ENCODE assay signal across 16 mouse cellular contexts in the genomic region with DNA sequence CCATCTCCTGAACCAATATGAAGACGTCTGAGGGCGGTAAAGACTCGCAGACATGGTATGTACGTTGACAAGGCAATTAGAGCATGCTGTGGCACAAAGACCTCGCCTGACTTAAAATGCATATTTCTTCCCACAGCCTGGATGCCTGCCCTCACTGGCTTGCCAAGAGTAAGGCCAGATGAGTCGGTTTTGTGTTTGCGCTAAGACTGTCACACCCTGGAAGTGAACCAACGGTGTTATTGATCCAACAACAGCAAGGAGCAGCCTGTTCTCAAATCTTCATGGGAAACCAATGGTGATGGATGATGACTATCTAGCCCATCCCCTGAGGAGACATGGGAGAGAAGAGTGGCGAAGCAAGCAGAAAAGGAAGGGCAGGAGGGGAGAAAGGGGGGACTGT. TPM values are rescaled to one million over a fixed set of nuclear protein-coding genes. Genes with fewer than 3 reads are reported as not detected.
DNase-seq lines count a peak whose midpoint lies in the region; ATAC-seq lines count a peak whose summit lies in the region.
"Had no signal": no experiment of that assay in that cellular context is flagged by ENCODE, and none has a peak within 500 bp of the region (broad histone marks: within the 10 kb centered on the region; RNA-seq: fewer than 3 reads in every experiment).

No protein-coding gene starts in this region.

- no peak overlapping the region for H3K4me3 ChIP-seq in hindbrain, embryonic 11.5 days (ENCODE audit: low read depth, low read length)
- H3K4me3 ChIP-seq in hindbrain, embryonic 12.5 days = no peak overlapping the region
- H3K4me3 ChIP-seq: heart, adult 2 months had no signal

- no peak for ATAC-seq in hindbrain, embryonic 11.5 days (ENCODE audit: low FRiP score)
- no peak for ATAC-seq in hindbrain, embryonic 12.5 days (ENCODE audit: low FRiP score)
- no peak for ATAC-seq in megakaryocyte, adult 5-6 weeks (ENCODE audit: poor library complexity, severe bottlenecking)
- ATAC-seq: Patski had no signal

- H3K9ac ChIP-seq in hindbrain, embryonic 11.5 days (ENCODE audit: low read depth, low read length) = no peak overlapping the region
- no peak overlapping the region for H3K9ac ChIP-seq in hindbrain, embryonic 12.5 days

- H3K4me2 ChIP-seq in hindbrain, embryonic 11.5 days (replicated peaks; ENCODE audit: low read depth, low read length) = no peak overlapping the region
- no peak overlapping the region for H3K4me2 ChIP-seq in hindbrain, embryonic 12.5 days (replicated peaks)

- 75% methylated on average over 9 of the region's 9 CpGs for WGBS in hindbrain, embryonic 11.5 days
- WGBS in hindbrain, embryonic 12.5 days = 67% methylated on average over 9 of the region's 9 CpGs

- no peaks in the 10 kb centered on the region for H3K9me3 ChIP-seq in hindbrain, embryonic 11.5 days (ENCODE audit: control insufficient read depth, low read length)
- no peaks in the 10 kb centered on the region for H3K9me3 ChIP-seq in hindbrain, embryonic 12.5 days (replicated peaks)

- H3K27me3 ChIP-seq in hindbrain, embryonic 11.5 days (ENCODE audit: control insufficient read depth, insufficient read depth, low read length) = no peaks in the 10 kb centered on the region
- no peaks in the 10 kb centered on the region for H3K27me3 ChIP-seq in hindbrain, embryonic 12.5 days
- H3K27me3 ChIP-seq: CH12.LX, Patski had no signal

- DNase-seq in hindbrain, embryonic 11.5 days (ENCODE audit: low spot score) = peak; percentile 2
- DNase-seq in urinary bladder, postnatal 14 days (ENCODE audit: low spot score) = peak; percentile 41
- DNase-seq in urinary bladder, adult 18-20 months (ENCODE audit: low spot score in 2 of 2) = no peak
- DNase-seq in gastrocnemius, adult 18-20 months (ENCODE audit: low spot score) = peak; percentile 54
- no peak for DNase-seq in cerebellum, adult 9-10 months
- DNase-seq: kidney, adult 2 months; kidney, postnatal 4 days; layer of hippocampus, postnatal 36 days; right cerebral cortex, adult 18-20 months had no signal

- H3K36me3 ChIP-seq in hindbrain, embryonic 11.5 days (ENCODE audit: control insufficient read depth, insufficient read depth, low read length) = no peaks in the 10 kb centered on the region
- H3K36me3 ChIP-seq in hindbrain, embryonic 12.5 days = no peaks in the 10 kb centered on the region

- H3K27ac ChIP-seq in hindbrain, embryonic 11.5 days (ENCODE audit: low read depth, low read length) = no peak overlapping the region
- H3K27ac ChIP-seq in hindbrain, embryonic 12.5 days = no peak overlapping the region
- H3K27ac ChIP-seq: heart, adult 2 months had no signal

- H3K4me1 ChIP-seq in hindbrain, embryonic 11.5 days (replicated peaks; ENCODE audit: control insufficient read depth, insufficient read depth, low read length) = no peaks in the 10 kb centered on the region
- no peaks in the 10 kb centered on the region for H3K4me1 ChIP-seq in hindbrain, embryonic 12.5 days

RNA-seq across cellular contexts. Expression of gene Cd96, which starts 22.6 kb away (rescaled TPM):
- 0.08 TPM in 1 of 2 replicates, not detected in the other for polyA plus RNA-seq in hindbrain, embryonic 11.5 days (2014; fragmentation: Nextera tagmentation; extraction: Ambion mirVana)
- not detected in 2 replicates for polyA plus RNA-seq in hindbrain, embryonic 12.5 days (2016; fragmentation: Nextera tagmentation; extraction: Ambion mirVana)
- total RNA-seq in gastrocnemius, adult 18-20 months (2021) = not detected
- 0.54 and 4.2 TPM in 2 replicates for total RNA-seq in megakaryocyte, adult 5-6 weeks (2015)
- 1.2 and 1.9 TPM in 2 replicates for total RNA-seq in megakaryocyte, adult 5-6 weeks (2017)
- total RNA-seq: heart, adult 2 months; layer of hippocampus, postnatal 36 days had no signal
- polyA plus RNA-seq: limb, embryonic 11.5 days had no signal

RNA-seq across cellular contexts. Expression of gene Gm4737, which starts 57.5 kb away (rescaled TPM):
- 2.6 and 2.7 TPM in 2 replicates for polyA plus RNA-seq in hindbrain, embryonic 11.5 days (2014; fragmentation: Nextera tagmentation; extraction: Ambion mirVana)
- 1.6 and 3.4 TPM in 2 replicates for polyA plus RNA-seq in hindbrain, embryonic 12.5 days (2016; fragmentation: Nextera tagmentation; extraction: Ambion mirVana)
- total RNA-seq in gastrocnemius, adult 18-20 months (2021) = 10 to 100 TPM; 15.1 to 17.3 TPM
- total RNA-seq in megakaryocyte, adult 5-6 weeks (2015) = 2.4 and 2.5 TPM in 2 replicates
- total RNA-seq in megakaryocyte, adult 5-6 weeks (2017) = 3.2 and 3.6 TPM in 2 replicates
- total RNA-seq: neutrophil, adult 5-6 weeks had no signal

Comparison
In these comparisons a context has a peak if more than half of its experiments do, and no peak if none do; other contexts are left out.
1. DNase-seq: peak in hindbrain, embryonic 11.5 days (single experiment), urinary bladder, postnatal 14 days (single experiment) and gastrocnemius, adult 18-20 months (single experiment); none in urinary bladder, adult 18-20 months (0 of 2) and cerebellum, adult 9-10 months (single experiment).